Mouse (Mus musculus) midbrain, embryonic 14.5 days (tissue): ENCODE measurements around the gene Ptger4. TPM values are rescaled to one million over a fixed set of nuclear protein-coding genes. Genes with fewer than 3 reads are reported as not detected.
A peak's percentile ranks its signal among the peaks of the same experiment; 100 is the strongest.

Experiments
- ATAC-seq: fragments of 200-750 bp; cut with Nextera tagmentation; 2 replicates; pipeline ENCODE4 v1.8.0; 2017; ENCODE audit warnings: moderate number of reproducible peaks, moderate library complexity; ENCODE audit not compliant: low FRiP score, low TSS enrichment
- DNase-seq: peaks from one replicate; pipeline ENCODE4 v3.0.0-alpha.2; 2015
- H3K27ac ChIP-seq: fragments of 300-500 bp; sonication (generic); replicated peaks from 2 replicates; pipeline ENCODE4 v1.5.1; 2014; ENCODE audit warnings: mild to moderate bottlenecking, low read depth, low read length, moderate library complexity
- H3K27me3 ChIP-seq: fragments of 300-500 bp; sonication (generic); 2 replicates; pipeline ENCODE4 v1.6.1; 2014; ENCODE audit warnings: low read length, control low read depth, mixed read lengths; ENCODE audit not compliant: control insufficient read depth, insufficient read depth
- H3K36me3 ChIP-seq: fragments of 300-500 bp; sonication (generic); 2 replicates; pipeline ENCODE4 v1.6.1; 2014; ENCODE audit warnings: low read length, control low read depth; ENCODE audit not compliant: control insufficient read depth, insufficient read depth
- H3K4me1 ChIP-seq: fragments of 300-500 bp; sonication (generic); 2 replicates; pipeline ENCODE4 v1.6.1; 2014; ENCODE audit warnings: mild to moderate bottlenecking, antibody characterized with exemption, low read length, control low read depth; ENCODE audit not compliant: control insufficient read depth, insufficient read depth
- H3K4me2 ChIP-seq: fragments of 300-500 bp; sonication (generic); 2 replicates; pipeline ENCODE4 v1.6.1; 2014; ENCODE audit warnings: mild to moderate bottlenecking, low read length, moderate library complexity
- H3K4me3 ChIP-seq: fragments of 300-500 bp; sonication (generic); replicated peaks from 2 replicates; pipeline ENCODE4 v1.5.1; 2014; ENCODE audit warnings: low read depth, low read length
- H3K9ac ChIP-seq: fragments of 300-500 bp; sonication (generic); replicated peaks from 2 replicates; pipeline ENCODE4 v1.6.1; 2014; ENCODE audit warnings: mild to moderate bottlenecking, low read length, moderate library complexity
- H3K9me3 ChIP-seq: fragments of 300-500 bp; sonication (generic); 2 replicates; pipeline ENCODE4 v1.6.1; 2016; ENCODE audit warnings: low read length, control low read depth, mixed read lengths; ENCODE audit not compliant: control insufficient read depth
- WGBS: fragments of 180-500 bp; shearing (Covaris S2); extraction: QIAGEN DNeasy Blood & Tissue Kit; methylation state at CpG from one replicate; pipeline ENCODE4 v1.1.7; 2014; 5-methylcytosine and 5-hydroxymethylcytosine counted together
- polyA plus RNA-seq: library from polyadenylated mRNA; unstranded; fragments of >200 nt; fragmentation: Nextera tagmentation; extraction: Ambion mirVana; gene quantifications from 2 replicates; pipeline ENCODE4 v1.2.1, GENCODE M21; 2014

Gene Ptger4
- polyA plus RNA-seq, 1 experiment from 2014 or later = 1.4 TPM

DNA sequence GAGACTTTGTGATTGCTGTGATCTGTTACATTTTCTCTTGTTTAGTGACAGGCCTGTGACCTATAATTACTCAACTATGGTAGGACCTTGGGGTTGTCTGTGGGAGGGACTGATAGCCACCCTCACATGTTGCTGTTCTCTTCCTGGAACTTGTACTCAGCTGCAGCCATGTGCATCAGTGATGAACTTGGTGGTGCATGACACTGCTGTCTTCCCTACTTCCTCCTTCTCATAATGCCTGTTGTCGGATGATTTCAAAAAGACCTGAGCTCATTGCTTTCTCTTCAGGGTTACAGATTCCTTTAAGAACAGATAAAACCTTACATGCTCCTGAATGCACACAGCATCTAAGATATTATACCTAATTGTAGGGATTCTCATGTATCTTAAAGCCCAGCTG lies 56.0 kb downstream of the Ptger4 start:
- H3K27me3 ChIP-seq = no peaks in the 10 kb centered on the region
- no peak overlapping the region for H3K27ac ChIP-seq
- no peak overlapping the region for H3K9ac ChIP-seq
- H3K4me1 ChIP-seq = peaks cover 13% of the 10 kb centered on the region
- no peak overlapping the region for H3K4me3 ChIP-seq
- ATAC-seq (no peak), DNase-seq (no peak)
- WGBS = 88% methylated on average over 1 of the region's 1 CpGs
- H3K36me3 ChIP-seq = peaks cover 23% of the 10 kb centered on the region
- no peaks in the 10 kb centered on the region for H3K9me3 ChIP-seq
- no peak overlapping the region for H3K4me2 ChIP-seq

DNA sequence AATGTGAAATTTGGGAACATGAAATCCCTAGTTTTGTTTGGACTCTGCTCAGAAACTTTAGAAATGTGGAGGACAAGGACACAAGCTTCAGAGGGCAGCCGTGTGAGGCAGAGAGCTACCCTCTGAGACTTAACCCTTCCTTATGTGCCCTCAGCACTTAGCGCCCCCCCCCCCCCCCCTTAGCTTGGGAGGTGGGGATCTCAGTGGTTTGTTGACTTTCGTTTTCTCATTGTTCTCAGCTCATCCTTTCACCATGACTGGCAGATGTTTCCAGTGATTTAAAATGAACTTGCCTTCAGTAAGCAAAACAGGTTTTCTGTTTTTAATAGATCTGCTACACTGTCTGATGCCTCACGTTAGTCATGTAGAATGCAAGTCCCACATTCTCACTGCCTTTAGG lies 56.9 kb downstream of the Ptger4 start:
- H3K27ac ChIP-seq = no peak overlapping the region
- H3K9ac ChIP-seq = no peak overlapping the region
- ATAC-seq (no peak), DNase-seq (no peak)
- H3K4me2 ChIP-seq = no peak overlapping the region
- H3K4me3 ChIP-seq = no peak overlapping the region
- H3K36me3 ChIP-seq = peaks cover 19% of the 10 kb centered on the region
- WGBS = 63% methylated on average over 3 of the region's 4 CpGs
- H3K9me3 ChIP-seq = no peaks in the 10 kb centered on the region
- H3K4me1 ChIP-seq = peaks cover 13% of the 10 kb centered on the region
- no peaks in the 10 kb centered on the region for H3K27me3 ChIP-seq

DNA sequence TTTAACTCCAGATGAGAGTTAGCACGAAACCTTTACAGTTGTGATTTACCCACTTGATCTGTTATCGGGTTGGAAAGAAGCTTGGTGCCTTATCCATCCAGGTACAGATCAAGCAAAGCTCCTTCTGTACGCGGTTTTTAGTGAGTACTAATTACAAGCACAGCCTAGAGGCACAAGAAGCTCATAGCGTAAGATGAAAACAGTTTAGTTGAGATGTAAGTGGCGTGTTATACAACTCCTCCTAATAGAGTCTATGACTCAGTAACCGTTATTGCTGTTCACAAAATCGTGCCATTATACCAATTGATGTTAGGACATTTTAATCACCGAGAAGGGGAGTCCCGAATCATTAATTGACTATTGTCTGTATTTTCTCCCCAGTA lies 57.7 kb downstream of the Ptger4 start:
- Histone ChIP-seq H3K27me3 (no peaks in the 10 kb centered on the region), H3K9ac (peak overlapping the region; percentile 81), H3K9me3 (no peaks in the 10 kb centered on the region), H3K4me1 (peaks cover 13% of the 10 kb centered on the region), H3K4me2 (peak overlapping the region; percentile 71), H3K36me3 (peaks cover 16% of the 10 kb centered on the region), H3K4me3 (peak overlapping the region; percentile 91), H3K27ac (no peak overlapping the region; the same call in 1 of the 2 replicates)
- DNase-seq = no peak
- ATAC-seq = no peak
- 41% methylated on average over 10 of the region's 10 CpGs for WGBS

DNA sequence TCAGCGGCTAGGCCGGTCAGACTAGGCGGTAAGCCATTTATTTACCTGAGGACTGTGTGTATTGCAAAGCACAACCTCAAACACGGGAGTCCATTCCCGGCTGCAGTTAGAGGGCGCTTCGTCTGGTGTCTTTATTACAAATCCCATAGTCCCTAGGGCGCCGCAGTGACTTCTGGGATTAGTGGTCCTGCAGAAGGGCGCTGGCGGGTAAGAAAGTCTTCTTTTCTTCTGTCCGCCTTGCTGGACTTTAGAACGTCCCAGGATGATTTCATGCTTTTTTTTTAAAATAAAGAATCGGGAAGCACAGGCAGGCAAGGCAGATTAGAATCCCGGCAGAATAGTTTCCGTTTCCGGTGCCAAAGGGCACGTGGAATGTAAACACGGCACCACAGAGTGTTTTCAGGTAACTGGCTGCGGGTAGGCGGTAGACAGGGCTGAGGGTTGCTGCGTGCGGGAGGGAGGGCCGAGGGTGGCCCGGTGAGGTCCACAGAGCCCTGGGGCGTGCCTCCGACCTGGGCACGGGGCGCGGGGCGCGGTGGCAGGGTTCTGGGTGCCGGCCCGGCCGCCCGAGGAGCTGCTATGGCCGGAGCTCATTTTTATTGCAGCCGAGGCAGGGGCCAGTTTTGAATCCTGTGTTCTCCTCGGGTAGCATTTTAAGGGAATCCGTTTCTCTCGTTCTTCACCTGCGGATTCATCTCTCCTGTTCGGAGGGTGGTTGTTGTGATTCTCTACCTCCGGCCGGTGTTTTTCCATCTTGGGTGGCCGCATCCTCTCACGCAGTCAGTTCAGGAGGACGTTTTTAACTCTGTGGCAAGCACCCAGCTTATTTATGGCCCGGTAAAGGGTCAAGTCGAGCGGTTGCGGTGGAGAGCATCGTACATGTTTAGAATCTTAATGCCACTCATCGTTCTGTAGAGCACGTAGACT lies 58.4 kb downstream of the Ptger4 start, which contains the start of gene Ttc33:
Gene Ttc33 (plus strand): TSS at position 160 of the 927 bp plus-strand sequence.
- Histone ChIP-seq H3K4me3 (peak within 1 kb of the TSS; percentile 91), H3K9me3 (no peaks in the 10 kb centered on the region), H3K27ac (peak within 1 kb of the TSS; percentile 87), H3K36me3 (peaks cover 12% of the 10 kb centered on the region), H3K9ac (peak within 1 kb of the TSS; percentile 81), H3K27me3 (no peaks in the 10 kb centered on the region), H3K4me2 (peak within 1 kb of the TSS; percentile 71), H3K4me1 (peaks cover 13% of the 10 kb centered on the region)
- peak; percentile 85 for ATAC-seq
- WGBS = 1% methylated on average over 55 of the region's 55 CpGs
- DNase-seq = peak; percentile 91

DNA sequence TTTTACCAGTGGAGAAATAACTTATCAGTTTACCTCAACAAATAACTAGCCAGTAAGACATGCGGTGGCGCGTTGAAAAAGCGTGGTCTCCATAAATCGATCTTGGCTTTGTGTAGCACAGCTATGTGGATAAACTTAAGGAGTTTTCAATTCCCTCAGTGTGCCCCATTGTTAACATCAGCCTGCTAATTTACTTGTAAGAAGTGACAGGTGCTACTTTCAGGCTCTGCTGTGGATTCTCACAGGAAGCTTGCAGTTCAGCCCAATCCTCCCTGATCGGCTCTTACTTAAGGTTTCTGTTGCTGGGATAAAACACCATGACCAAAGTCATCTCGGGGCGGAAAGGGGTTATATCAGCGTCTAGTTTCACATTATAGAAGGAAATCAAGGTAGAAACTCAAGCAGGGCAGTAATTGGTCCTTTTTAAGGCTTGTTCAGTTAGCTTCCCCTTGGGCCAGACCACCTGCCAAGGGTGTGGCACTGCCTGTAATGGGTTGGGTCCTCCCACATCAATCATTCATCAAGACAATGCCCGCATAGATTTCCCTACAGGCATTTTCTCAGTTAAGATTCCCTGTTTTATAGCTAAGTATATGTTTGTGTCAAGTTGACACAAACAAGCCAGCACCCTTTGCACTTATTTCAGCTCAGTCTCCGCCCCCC lies 59.2 kb downstream of the Ptger4 start:
- WGBS = 44% methylated on average over 11 of the region's 11 CpGs
- DNase-seq (peak; percentile 56), ATAC-seq (peak; percentile 68)
- Histone ChIP-seq H3K9me3 (no peaks in the 10 kb centered on the region), H3K4me2 (peak overlapping the region; percentile 71), H3K36me3 (peaks cover 6% of the 10 kb centered on the region; the same call in 1 of the 2 replicates), H3K27ac (peak overlapping the region; percentile 87), H3K4me1 (peaks cover 13% of the 10 kb centered on the region), H3K27me3 (no peaks in the 10 kb centered on the region), H3K9ac (peak overlapping the region; percentile 81), H3K4me3 (peak overlapping the region; percentile 91)

DNA sequence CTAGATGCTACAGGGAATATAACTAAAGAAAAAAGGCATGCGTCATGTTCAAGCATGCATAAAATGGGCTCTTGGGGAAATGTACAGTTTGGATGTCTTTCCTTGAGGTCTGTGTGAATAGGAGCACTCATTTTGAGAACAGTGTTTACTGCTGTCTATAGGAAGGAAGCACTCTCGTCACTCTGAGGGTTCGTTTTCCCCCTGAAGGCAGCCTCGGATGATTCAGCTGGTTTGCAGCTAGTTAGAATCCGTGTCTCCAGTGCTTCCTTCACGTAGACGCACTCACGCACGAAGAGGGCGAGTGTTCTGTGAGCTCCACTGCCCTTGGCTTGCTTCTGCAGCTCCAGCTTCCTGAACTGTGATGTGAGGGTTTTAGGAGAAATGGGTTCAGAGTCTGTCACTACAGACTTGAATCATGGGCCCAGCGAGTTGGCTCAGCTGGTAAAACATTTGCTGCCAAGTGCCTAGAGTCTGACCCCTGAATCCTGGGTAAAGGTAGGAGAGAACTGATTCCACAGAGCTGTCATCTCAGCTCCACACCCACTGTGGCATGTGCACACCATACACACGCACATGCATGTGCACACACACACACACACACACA lies 70.7 kb downstream of the Ptger4 start:
- Histone ChIP-seq H3K9me3 (no peaks in the 10 kb centered on the region), H3K9ac (no peak overlapping the region), H3K4me3 (no peak overlapping the region), H3K36me3 (peaks cover 68% of the 10 kb centered on the region), H3K4me2 (no peak overlapping the region), H3K4me1 (no peaks in the 10 kb centered on the region), H3K27ac (no peak overlapping the region), H3K27me3 (no peaks in the 10 kb centered on the region)
- DNase-seq (no peak), ATAC-seq (no peak)
- WGBS = 93% methylated on average over 12 of the region's 12 CpGs

DNA sequence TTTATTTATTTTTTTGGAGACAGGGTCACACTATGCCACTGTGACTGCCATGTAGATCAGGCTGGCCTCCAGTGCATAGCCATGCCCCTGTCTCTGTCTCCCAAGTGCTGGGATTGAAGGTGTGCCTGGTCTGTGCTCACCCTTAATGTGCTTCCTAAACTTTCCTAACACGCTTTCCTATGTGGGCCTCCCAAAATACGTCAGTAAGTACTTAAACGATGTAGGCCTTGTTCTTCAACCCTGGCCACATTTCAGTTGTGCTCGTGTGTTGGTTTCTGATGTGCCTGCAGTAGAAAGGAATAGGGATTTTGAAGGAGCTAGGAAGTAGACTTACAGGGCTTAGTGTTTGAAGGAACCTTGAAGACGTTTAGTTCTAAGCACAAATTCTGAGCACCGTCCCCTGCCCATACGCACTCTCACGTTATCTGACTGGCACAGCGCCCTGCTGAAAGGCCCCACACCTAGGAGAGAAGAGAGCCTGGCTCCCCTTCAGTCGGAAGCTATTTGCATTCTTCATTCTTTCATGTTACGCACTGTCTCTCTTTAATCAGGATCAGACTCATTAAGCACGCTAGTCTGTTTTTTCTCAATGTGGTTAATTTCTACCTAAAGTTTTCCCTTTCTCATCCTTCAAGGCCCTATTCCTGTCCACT lies 78.7 kb downstream of the Ptger4 start:
- Histone ChIP-seq H3K4me2 (no peak overlapping the region), H3K27ac (no peak overlapping the region), H3K36me3 (peaks cover 47% of the 10 kb centered on the region), H3K4me1 (no peaks in the 10 kb centered on the region), H3K4me3 (no peak overlapping the region), H3K9ac (no peak overlapping the region), H3K27me3 (no peaks in the 10 kb centered on the region), H3K9me3 (no peaks in the 10 kb centered on the region)
- ATAC-seq = no peak
- no peak for DNase-seq
- WGBS = 89% methylated on average over 12 of the region's 12 CpGs

DNA sequence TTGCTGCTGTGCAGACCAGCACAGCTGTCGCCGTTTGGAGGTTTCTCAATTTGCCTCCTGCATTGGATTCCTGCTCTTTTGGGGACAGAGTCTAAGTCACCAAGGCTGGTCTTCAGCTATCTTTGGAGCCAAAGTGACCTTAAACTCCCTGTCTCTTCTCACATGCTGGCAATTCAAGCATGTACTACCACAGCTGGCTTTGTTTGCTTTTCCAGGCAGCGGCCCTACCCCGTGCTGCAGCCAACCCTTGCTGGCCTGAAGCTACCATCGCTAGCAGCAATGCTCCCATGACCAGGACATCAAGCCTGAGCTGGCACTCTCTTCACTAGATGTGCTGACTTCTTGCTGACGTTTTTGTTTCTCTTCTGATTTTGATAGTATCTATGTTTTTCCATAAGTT lies 85.2 kb downstream of the Ptger4 start:
- H3K4me3 ChIP-seq = no peak overlapping the region
- no peaks in the 10 kb centered on the region for H3K27me3 ChIP-seq
- no peak overlapping the region for H3K27ac ChIP-seq
- peaks cover 3% of the 10 kb centered on the region; the same call in 1 of the 2 replicates for H3K4me1 ChIP-seq
- DNase-seq (no peak), ATAC-seq (no peak)
- peaks cover 10% of the 10 kb centered on the region for H3K36me3 ChIP-seq
- H3K9me3 ChIP-seq = no peaks in the 10 kb centered on the region
- WGBS = 88% methylated on average over 6 of the region's 6 CpGs
- H3K9ac ChIP-seq = no peak overlapping the region
- no peak overlapping the region for H3K4me2 ChIP-seq
